Mouse (Mus musculus): Measurements from ENCODE around the gene Plekhm2. TPM values are rescaled to one million over a fixed set of nuclear protein-coding genes. Genes with fewer than 3 reads are reported as not detected.

The Plekhm2 gene
- polyA plus RNA-seq, 1 experiment: 15.1 TPM

DNA sequence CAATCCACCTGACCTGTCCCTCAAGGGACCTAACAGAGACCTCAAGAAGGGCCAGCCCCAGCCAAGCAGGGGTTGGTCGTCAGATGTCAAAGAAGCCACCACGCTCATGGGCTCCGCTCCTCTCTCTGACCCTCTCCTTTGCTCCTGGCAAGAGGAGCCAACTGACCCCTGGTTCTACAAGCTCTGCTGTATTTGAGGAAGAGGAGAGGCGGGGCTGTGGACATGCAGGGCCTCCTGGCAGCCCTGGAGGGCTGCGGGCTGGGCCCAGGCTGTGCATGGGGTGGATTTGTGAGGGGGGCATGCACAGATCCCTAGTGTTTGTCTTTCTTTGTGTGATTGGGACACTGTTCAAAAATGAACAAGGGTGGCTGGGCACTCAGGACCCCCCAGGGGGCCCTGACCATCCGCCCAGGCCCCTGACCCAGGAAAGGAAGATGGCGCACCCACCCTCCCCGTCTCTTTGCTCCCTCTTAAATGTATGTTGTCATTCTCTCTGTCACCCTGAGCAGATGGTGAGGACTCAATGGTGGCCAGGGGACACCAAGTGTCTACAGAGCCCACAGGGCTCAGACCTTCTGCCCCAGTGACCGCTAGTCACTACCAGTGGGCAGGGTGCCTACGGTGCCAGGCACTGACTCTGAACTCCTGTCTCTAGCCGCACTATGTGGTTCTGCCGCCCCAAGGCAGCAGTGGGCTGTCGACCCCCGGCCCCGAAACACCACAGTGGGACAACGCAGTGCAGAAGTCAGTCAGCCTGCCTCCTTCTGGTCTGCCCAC is 38.7 kb downstream of the Plekhm2 start:
- no peak overlapping the region for H3K9ac ChIP-seq (ENCODE audit: low read depth, poor library complexity, severe bottlenecking)
- peaks cover 3% of the 10 kb centered on the region for H3K4me1 ChIP-seq (ENCODE audit: control insufficient read depth, insufficient read depth, low read length)
- no peak overlapping the region for H3K27ac ChIP-seq (ENCODE audit: insufficient read depth, low read length)
- no peak for TF ChIP-seq EP300 (IDR thresholded peaks at IDR 0.05; ENCODE audit: insufficient read depth, low read depth, low read length)
- TF ChIP-seq POLR2A (IDR thresholded peaks at IDR 0.05; ENCODE audit: insufficient read depth, low read length): no peak
- no peak for TF ChIP-seq CTCF (IDR thresholded peaks at IDR 0.05; ENCODE audit: low read depth, low read length)
- no peaks in the 10 kb centered on the region for H3K9me3 ChIP-seq (replicated peaks; ENCODE audit: control insufficient read depth, insufficient read depth, low read length, poor library complexity, severe bottlenecking)
- H3K27me3 ChIP-seq (ENCODE audit: control insufficient read depth, insufficient read depth, low read length, poor library complexity, severe bottlenecking): no peaks in the 10 kb centered on the region
- H3K36me3 ChIP-seq (ENCODE audit: control insufficient read depth, insufficient read depth, low read length, poor library complexity, severe bottlenecking): no peaks in the 10 kb centered on the region
- no peak overlapping the region for H3K4me3 ChIP-seq (ENCODE audit: low read depth, low read length)

DNA sequence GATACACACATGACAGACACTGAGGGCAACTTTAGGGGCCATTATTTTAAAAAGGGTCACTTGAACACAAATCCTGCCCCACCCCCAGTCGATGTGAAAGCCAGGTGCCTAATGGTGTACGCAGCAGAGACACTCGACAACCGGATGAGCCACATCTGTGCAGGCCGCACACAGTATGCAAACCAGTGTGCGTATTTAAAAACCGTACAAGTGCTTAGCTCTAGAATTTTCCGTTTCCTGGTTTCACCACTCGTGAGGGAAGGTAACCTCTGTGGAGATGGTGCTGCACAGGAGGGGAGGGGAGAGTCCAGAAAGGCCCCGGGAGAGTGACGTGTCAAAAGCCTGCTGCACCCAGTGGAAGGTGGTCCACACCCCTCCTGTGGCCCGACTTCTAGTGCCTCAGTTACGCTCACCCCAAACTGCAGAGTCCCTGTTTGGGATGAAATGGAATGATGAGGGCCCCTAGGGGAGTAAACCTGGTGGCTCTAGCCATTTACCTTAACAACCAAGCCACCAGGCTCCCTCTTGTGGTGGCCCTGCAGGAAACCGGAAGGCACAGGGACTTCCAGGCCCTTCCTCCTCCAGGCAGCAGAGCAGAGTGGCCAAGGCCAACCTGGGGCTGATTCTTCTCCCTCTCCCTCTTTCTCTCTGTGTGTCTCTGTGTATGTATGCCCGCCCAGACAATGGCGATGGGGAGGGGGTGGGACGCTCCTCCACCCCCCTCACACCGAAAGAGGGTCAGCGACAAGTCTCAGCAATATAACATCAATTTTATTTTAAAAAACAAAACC is 39.5 kb downstream of the Plekhm2 start:
- no peak overlapping the region for H3K27ac ChIP-seq (ENCODE audit: insufficient read depth, low read length)
- no peak overlapping the region for H3K9ac ChIP-seq (ENCODE audit: low read depth, poor library complexity, severe bottlenecking)
- H3K27me3 ChIP-seq (ENCODE audit: control insufficient read depth, insufficient read depth, low read length, poor library complexity, severe bottlenecking): no peaks in the 10 kb centered on the region
- peaks cover 3% of the 10 kb centered on the region for H3K4me1 ChIP-seq (ENCODE audit: control insufficient read depth, insufficient read depth, low read length)
- H3K4me3 ChIP-seq (ENCODE audit: low read depth, low read length): no peak overlapping the region
- no peaks in the 10 kb centered on the region for H3K36me3 ChIP-seq (ENCODE audit: control insufficient read depth, insufficient read depth, low read length, poor library complexity, severe bottlenecking)
- no peaks in the 10 kb centered on the region for H3K9me3 ChIP-seq (replicated peaks; ENCODE audit: control insufficient read depth, insufficient read depth, low read length, poor library complexity, severe bottlenecking)
- TF ChIP-seq EP300 (IDR thresholded peaks at IDR 0.05; ENCODE audit: insufficient read depth, low read depth, low read length) (no peak), CTCF (IDR thresholded peaks at IDR 0.05; ENCODE audit: low read depth, low read length) (peak; percentile 71)

- no peak overlapping the region for H3K27ac ChIP-seq (ENCODE audit: insufficient read depth, low read length)
- peaks cover 3% of the 10 kb centered on the region for H3K4me1 ChIP-seq (ENCODE audit: control insufficient read depth, insufficient read depth, low read length)
- no peaks in the 10 kb centered on the region for H3K9me3 ChIP-seq (replicated peaks; ENCODE audit: control insufficient read depth, insufficient read depth, low read length, poor library complexity, severe bottlenecking)
- H3K9ac ChIP-seq (ENCODE audit: low read depth, poor library complexity, severe bottlenecking): no peak overlapping the region
- H3K27me3 ChIP-seq (ENCODE audit: control insufficient read depth, insufficient read depth, low read length, poor library complexity, severe bottlenecking): no peaks in the 10 kb centered on the region
- TF ChIP-seq EP300 (IDR thresholded peaks at IDR 0.05; ENCODE audit: insufficient read depth, low read depth, low read length) (no peak), POLR2A (IDR thresholded peaks at IDR 0.05; ENCODE audit: insufficient read depth, low read length) (no peak), CTCF (IDR thresholded peaks at IDR 0.05; ENCODE audit: low read depth, low read length) (no peak)
- no peak overlapping the region for H3K4me3 ChIP-seq (ENCODE audit: low read depth, low read length)
- H3K36me3 ChIP-seq (ENCODE audit: control insufficient read depth, insufficient read depth, low read length, poor library complexity, severe bottlenecking): no peaks in the 10 kb centered on the region
Observed at GRCm38 (mm10) chr4:141624134-141624533, 40.6 kb downstream of the Plekhm2 start.

DNA sequence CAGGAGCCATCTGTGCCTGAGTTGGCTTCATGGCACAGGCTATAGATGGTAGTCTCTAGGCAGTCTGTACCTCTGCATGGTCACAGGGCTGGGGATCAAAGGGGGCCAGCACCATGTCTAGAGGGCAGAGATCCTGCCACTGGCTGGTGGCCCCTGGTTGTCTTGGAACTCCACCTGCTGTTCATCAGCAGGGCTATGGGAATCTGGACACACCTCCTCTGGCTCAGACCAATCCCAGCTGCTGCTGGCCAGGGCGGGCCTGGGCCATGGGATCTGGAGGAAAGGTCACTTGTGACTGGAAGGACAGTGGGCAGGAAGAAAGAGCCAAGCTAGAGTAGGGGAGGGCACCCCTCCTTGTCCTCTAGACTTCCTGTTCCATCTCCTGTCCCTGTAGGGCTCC is 41.0 kb downstream of the Plekhm2 start, which contains the start of gene Slc25a34:
Gene Slc25a34, minus strand, starts transcription at position 156 of the 400 bp plus-strand sequence.
- TF ChIP-seq CTCF (IDR thresholded peaks at IDR 0.05; ENCODE audit: low read depth, low read length): no peak
- TF ChIP-seq EP300 (IDR thresholded peaks at IDR 0.05; ENCODE audit: insufficient read depth, low read depth, low read length): no peak
- no peak for TF ChIP-seq POLR2A (IDR thresholded peaks at IDR 0.05; ENCODE audit: insufficient read depth, low read length)
- no peaks in the 10 kb centered on the region for H3K36me3 ChIP-seq (ENCODE audit: control insufficient read depth, insufficient read depth, low read length, poor library complexity, severe bottlenecking)
- H3K9ac ChIP-seq (ENCODE audit: low read depth, poor library complexity, severe bottlenecking): no peak within 1 kb of the TSS
- no peaks in the 10 kb centered on the region for H3K9me3 ChIP-seq (replicated peaks; ENCODE audit: control insufficient read depth, insufficient read depth, low read length, poor library complexity, severe bottlenecking)
- no peak within 1 kb of the TSS for H3K27ac ChIP-seq (ENCODE audit: insufficient read depth, low read length)
- H3K4me3 ChIP-seq (ENCODE audit: low read depth, low read length): no peak within 1 kb of the TSS
- no peaks in the 10 kb centered on the region for H3K27me3 ChIP-seq (ENCODE audit: control insufficient read depth, insufficient read depth, low read length, poor library complexity, severe bottlenecking)
- H3K4me1 ChIP-seq (ENCODE audit: control insufficient read depth, insufficient read depth, low read length): peaks cover 3% of the 10 kb centered on the region

DNA sequence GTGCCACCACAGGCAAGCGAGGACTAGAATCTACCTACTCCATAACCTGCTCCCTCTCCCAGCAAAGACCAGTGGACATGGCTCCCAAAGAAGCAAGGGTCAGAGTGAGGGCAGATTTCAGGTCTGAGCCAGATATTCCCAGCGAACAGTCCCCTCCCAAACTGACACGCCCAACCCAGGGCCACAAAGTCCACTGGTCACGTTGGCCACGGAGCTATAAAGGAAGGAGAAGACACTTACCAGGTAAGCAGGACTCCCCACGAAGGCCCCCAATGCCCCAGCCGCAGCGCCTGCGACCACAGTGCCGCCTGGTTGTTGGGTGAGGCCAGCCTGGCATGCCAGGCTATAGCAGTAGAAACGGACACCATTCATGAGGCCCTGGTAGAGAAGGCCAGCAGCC is 41.7 kb downstream of the Plekhm2 start:
- H3K27ac ChIP-seq (ENCODE audit: insufficient read depth, low read length): no peak overlapping the region
- H3K9ac ChIP-seq (ENCODE audit: low read depth, poor library complexity, severe bottlenecking): no peak overlapping the region
- TF ChIP-seq POLR2A (IDR thresholded peaks at IDR 0.05; ENCODE audit: insufficient read depth, low read length) (no peak), EP300 (IDR thresholded peaks at IDR 0.05; ENCODE audit: insufficient read depth, low read depth, low read length) (no peak), CTCF (IDR thresholded peaks at IDR 0.05; ENCODE audit: low read depth, low read length) (no peak)
- peaks cover 3% of the 10 kb centered on the region for H3K4me1 ChIP-seq (ENCODE audit: control insufficient read depth, insufficient read depth, low read length)
- H3K36me3 ChIP-seq (ENCODE audit: control insufficient read depth, insufficient read depth, low read length, poor library complexity, severe bottlenecking): no peaks in the 10 kb centered on the region
- no peak overlapping the region for H3K4me3 ChIP-seq (ENCODE audit: low read depth, low read length)
- no peaks in the 10 kb centered on the region for H3K9me3 ChIP-seq (replicated peaks; ENCODE audit: control insufficient read depth, insufficient read depth, low read length, poor library complexity, severe bottlenecking)
- H3K27me3 ChIP-seq (ENCODE audit: control insufficient read depth, insufficient read depth, low read length, poor library complexity, severe bottlenecking): no peaks in the 10 kb centered on the region

- TF ChIP-seq POLR2A (IDR thresholded peaks at IDR 0.05; ENCODE audit: insufficient read depth, low read length) (no peak), EP300 (IDR thresholded peaks at IDR 0.05; ENCODE audit: insufficient read depth, low read depth, low read length) (no peak)
- Histone ChIP-seq H3K4me3 (ENCODE audit: low read depth, low read length) (no peak overlapping the region), H3K9ac (ENCODE audit: low read depth, poor library complexity, severe bottlenecking) (no peak overlapping the region), H3K4me1 (ENCODE audit: control insufficient read depth, insufficient read depth, low read length) (peaks cover 3% of the 10 kb centered on the region), H3K27me3 (ENCODE audit: control insufficient read depth, insufficient read depth, low read length, poor library complexity, severe bottlenecking) (no peaks in the 10 kb centered on the region), H3K9me3 (replicated peaks; ENCODE audit: control insufficient read depth, insufficient read depth, low read length, poor library complexity, severe bottlenecking) (no peaks in the 10 kb centered on the region), H3K27ac (ENCODE audit: insufficient read depth, low read length) (no peak overlapping the region), H3K36me3 (ENCODE audit: control insufficient read depth, insufficient read depth, low read length, poor library complexity, severe bottlenecking) (no peaks in the 10 kb centered on the region)
Observed at GRCm38 (mm10) chr4:141622580-141622979, 42.1 kb downstream of the Plekhm2 start.

All from ES-Bruce4 (cell line).